Mouse (Mus musculus) bone marrow, adult 2 months (tissue): ENCODE results near the gene Ttll8. TPM values are rescaled to one million over a fixed set of nuclear protein-coding genes. Genes with fewer than 3 reads are reported as not detected.
A peak's percentile ranks its signal among the peaks of the same experiment; 100 is the strongest.

Experiments used
- H3K27ac ChIP-seq: fragments of 200-500 bp; 2 replicates; pipeline ENCODE4 v1.5.1; 2012; ENCODE audit warnings: low read depth, mild to moderate bottlenecking, control low read depth, inconsistent platforms, low read length; ENCODE audit not compliant: control insufficient read depth, poor library complexity, insufficient read depth
- H3K4me1 ChIP-seq: fragments of 200-500 bp; 2 replicates; pipeline ENCODE4 v1.6.1; 2011; ENCODE audit warnings: low read length; ENCODE audit not compliant: control insufficient read depth, insufficient read depth
- H3K4me3 ChIP-seq: fragments of 200-500 bp; replicated peaks from 2 replicates; pipeline ENCODE3; 2011; ENCODE audit warnings: mild to moderate bottlenecking, low read depth, low read length, control low read depth; ENCODE audit not compliant: control insufficient read depth
- CTCF ChIP-seq: fragments of 200-500 bp; IDR thresholded peaks from 2 replicates; pipeline ENCODE4 v1.5.1; 2011; ENCODE audit warnings: low read length, control low read depth; ENCODE audit not compliant: control insufficient read depth, insufficient read depth
- POLR2A ChIP-seq: fragments of 200-500 bp; IDR thresholded peaks from 2 replicates; pipeline ENCODE4 v1.6.1; 2011; ENCODE audit warnings: low read depth, mild to moderate bottlenecking, control low read depth, low read length, borderline replicate concordance; ENCODE audit not compliant: control insufficient read depth
- WGBS: fragments of 180-500 bp; shearing (Covaris S2); methylation state at CpG from one replicate; pipeline ENCODE4 v1.1.7; 2018; 5-methylcytosine and 5-hydroxymethylcytosine counted together
- polyA plus RNA-seq: library from polyadenylated mRNA; stranded (reverse); fragments of >200 nt; gene quantifications from 2 replicates; pipeline ENCODE4 v1.2.4, GENCODE M21; 2011; ENCODE audit warnings: low replicate concordance; ENCODE audit not compliant: missing spikeins, insufficient read depth, insufficient read length

The Ttll8 gene
- polyA plus RNA-seq, 1 experiment: not detected

DNA sequence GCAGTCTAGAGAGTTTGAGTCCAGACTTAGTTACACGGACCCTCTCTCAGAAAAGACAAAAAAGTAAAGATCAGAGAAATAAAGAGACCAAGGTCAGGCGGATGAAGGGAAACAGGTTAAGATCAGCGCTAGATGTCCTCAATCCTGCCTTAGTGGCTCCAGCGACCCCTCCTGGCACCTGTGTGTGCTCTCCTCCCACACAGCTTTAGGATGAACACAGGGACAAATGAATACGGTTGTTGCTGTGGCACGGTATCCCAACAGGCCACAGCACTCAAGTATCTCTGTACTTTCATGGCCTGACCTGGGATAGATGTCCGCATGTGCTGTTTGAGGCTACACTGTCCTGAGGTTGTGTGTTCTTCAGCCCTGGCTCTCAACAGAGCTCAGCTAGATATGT is 59.1 kb downstream of the Ttll8 start:
- TF ChIP-seq POLR2A (no peak), CTCF (no peak)
- H3K4me1 ChIP-seq: peaks cover 3% of the 10 kb centered on the region; the same call in 1 of the 2 replicates
- no peak overlapping the region for H3K4me3 ChIP-seq
- no peak overlapping the region for H3K27ac ChIP-seq
- 76% methylated on average over 7 of the region's 7 CpGs for WGBS

GRCm38 (mm10) chr15:88892876-88893275 is 61.3 kb downstream of the Ttll8 start:
- WGBS: 70% methylated on average over 5 of the region's 5 CpGs
- no peak for TF ChIP-seq CTCF
- no peak for TF ChIP-seq POLR2A
- Histone ChIP-seq H3K4me1 (peaks cover 3% of the 10 kb centered on the region; the same call in 1 of the 2 replicates), H3K27ac (no peak overlapping the region), H3K4me3 (no peak overlapping the region)

DNA sequence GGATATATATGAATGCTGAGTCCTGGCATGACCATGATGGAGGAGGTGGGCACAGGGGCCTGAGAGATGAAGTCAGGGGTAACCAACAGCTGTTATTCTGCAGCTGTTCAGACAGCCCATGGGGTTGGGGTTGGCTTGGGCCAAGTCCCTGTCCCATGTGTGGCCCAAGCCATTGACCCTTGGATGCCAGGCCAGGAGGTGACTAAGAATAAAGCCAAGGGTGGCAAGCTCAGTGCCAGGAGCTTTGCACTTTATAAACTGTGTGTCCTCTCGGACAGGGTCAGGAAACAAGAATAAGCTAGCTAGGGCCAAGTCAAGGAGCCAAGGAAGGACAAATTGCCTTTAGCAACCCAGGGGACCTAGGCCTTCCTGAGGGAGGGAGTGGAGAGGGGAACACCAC is 62.0 kb downstream of the Ttll8 start:
- no peak overlapping the region for H3K27ac ChIP-seq
- TF ChIP-seq CTCF (no peak), POLR2A (no peak)
- peaks cover 3% of the 10 kb centered on the region; the same call in 1 of the 2 replicates for H3K4me1 ChIP-seq
- no peak overlapping the region for H3K4me3 ChIP-seq
- WGBS: 84% methylated on average over 1 of the region's 1 CpGs

GRCm38 (mm10) chr15:88891676-88892040 is 62.6 kb downstream of the Ttll8 start:
- no peak overlapping the region for H3K4me3 ChIP-seq
- 59% methylated on average over 8 of the region's 8 CpGs for WGBS
- peaks cover 3% of the 10 kb centered on the region; the same call in 1 of the 2 replicates for H3K4me1 ChIP-seq
- no peak for TF ChIP-seq CTCF
- no peak for TF ChIP-seq POLR2A
- no peak overlapping the region for H3K27ac ChIP-seq

GRCm38 (mm10) chr15:88890751-88891675 is 63.2 kb downstream of the Ttll8 start:
- TF ChIP-seq POLR2A: 0 out of 2 replicates have a peak, but pooled peaks have one; percentile 29
- no peak for TF ChIP-seq CTCF
- 1% methylated on average over 41 of the region's 41 CpGs for WGBS
- Histone ChIP-seq H3K4me3 (peak overlapping the region; percentile 53), H3K27ac (no peak overlapping the region; the same call in 1 of the 2 replicates), H3K4me1 (peaks cover 3% of the 10 kb centered on the region; the same call in 1 of the 2 replicates)

DNA sequence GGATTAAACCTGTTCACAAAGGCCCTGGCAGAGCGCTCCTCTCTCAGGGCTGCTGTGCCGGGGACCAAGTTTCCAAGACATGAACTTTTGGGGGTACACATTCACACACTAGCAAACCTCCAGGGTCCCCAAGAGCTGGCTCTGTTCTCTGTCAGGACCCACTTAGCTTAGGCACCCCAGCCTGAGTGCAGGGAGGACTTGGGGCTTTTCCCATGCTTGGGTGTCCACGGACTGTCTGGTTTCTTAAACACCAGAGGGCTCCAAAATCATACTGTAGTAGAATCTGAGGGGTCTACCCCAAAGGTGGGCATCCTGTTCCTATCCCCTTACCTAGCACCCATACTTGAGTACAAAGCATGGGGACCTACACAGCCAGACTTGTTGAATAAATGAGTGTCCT is 64.2 kb downstream of the Ttll8 start:
- WGBS: 75% methylated on average over 3 of the region's 3 CpGs
- TF ChIP-seq POLR2A (no peak), CTCF (no peak)

GRCm38 (mm10) chr15:88889032-88889431 is 65.2 kb downstream of the Ttll8 start:
- peaks cover 3% of the 10 kb centered on the region; the same call in 1 of the 2 replicates for H3K4me1 ChIP-seq
- WGBS: 77% methylated on average over 3 of the region's 3 CpGs
- no peak overlapping the region for H3K27ac ChIP-seq
- TF ChIP-seq POLR2A (no peak), CTCF (no peak)
- H3K4me3 ChIP-seq: no peak overlapping the region

More for the DNA sequence above, 64.2 kb downstream of the Ttll8 start:
- Histone ChIP-seq H3K4me1 (peaks cover 3% of the 10 kb centered on the region; the same call in 1 of the 2 replicates), H3K27ac (no peak overlapping the region), H3K4me3 (no peak overlapping the region)

- H3K4me3 ChIP-seq: no peak overlapping the region
- TF ChIP-seq POLR2A (no peak), CTCF (no peak)
- H3K27ac ChIP-seq: no peak overlapping the region
- WGBS: 79% methylated on average over 6 of the region's 6 CpGs
- H3K4me1 ChIP-seq: no peaks in the 10 kb centered on the region
These were observed 68.8 kb downstream of the Ttll8 start for GRCm38 (mm10) chr15:88885376-88885775.
